Mouse (Mus musculus) embryonic facial prominence, embryonic 12.5 days (tissue): ENCODE results near the gene Spata45. TPM values are rescaled to one million over a fixed set of nuclear protein-coding genes. Genes with fewer than 3 reads are reported as not detected.
"Not testable (repeated sequence)": the region's sequence is repeated elsewhere in the genome, so short reads cannot be mapped to it uniquely, and the experiment has no call there.

Source experiments
- ATAC-seq: fragments of 200-750 bp; cut with Nextera tagmentation; 2 replicates; pipeline ENCODE4 v1.8.0; 2017; ENCODE audit not compliant: insufficient number of reproducible peaks, insufficient read depth, low FRiP score, low TSS enrichment
- H3K27ac ChIP-seq: fragments of 300-500 bp; sonication (generic); 2 replicates; pipeline ENCODE4 v1.5.1; 2016; ENCODE audit warnings: mild to moderate bottlenecking
- H3K27me3 ChIP-seq: fragments of 300-500 bp; sonication (generic); 2 replicates; pipeline ENCODE4 v1.6.1; 2016; ENCODE audit warnings: mild to moderate bottlenecking, moderate library complexity
- H3K36me3 ChIP-seq: fragments of 300-500 bp; sonication (generic); 2 replicates; pipeline ENCODE4 v1.6.1; 2016; ENCODE audit warnings: mild to moderate bottlenecking
- H3K4me1 ChIP-seq: fragments of 300-500 bp; sonication (generic); 2 replicates; pipeline ENCODE4 v1.6.1; 2016
- H3K4me2 ChIP-seq: fragments of 300-500 bp; sonication (generic); replicated peaks from 2 replicates; pipeline ENCODE4 v1.6.1; 2016; ENCODE audit warnings: mild to moderate bottlenecking, moderate library complexity
- H3K4me3 ChIP-seq: fragments of 300-500 bp; sonication (generic); 2 replicates; pipeline ENCODE4 v1.5.1; 2016; ENCODE audit warnings: mild to moderate bottlenecking
- H3K9ac ChIP-seq: fragments of 300-500 bp; sonication (generic); 2 replicates; pipeline ENCODE4 v1.6.1; 2016; ENCODE audit warnings: mild to moderate bottlenecking, moderate library complexity
- H3K9me3 ChIP-seq: fragments of 300-500 bp; sonication (generic); 2 replicates; pipeline ENCODE4 v1.6.1; 2016; ENCODE audit warnings: mild to moderate bottlenecking, moderate library complexity
- WGBS: fragments of 180-500 bp; shearing (Covaris S2); methylation state at CpG from one replicate; pipeline ENCODE4 v1.1.7; 2016; 5-methylcytosine and 5-hydroxymethylcytosine counted together
- polyA plus RNA-seq: library from polyadenylated mRNA; unstranded; fragments of >200 nt; fragmentation: Nextera tagmentation; extraction: Ambion mirVana; gene quantifications from 2 replicates; pipeline ENCODE4 v1.2.1, GENCODE M21; 2016

Spata45 gene
- polyA plus RNA-seq, 1 experiment from 2014 or later = not detected

DNA sequence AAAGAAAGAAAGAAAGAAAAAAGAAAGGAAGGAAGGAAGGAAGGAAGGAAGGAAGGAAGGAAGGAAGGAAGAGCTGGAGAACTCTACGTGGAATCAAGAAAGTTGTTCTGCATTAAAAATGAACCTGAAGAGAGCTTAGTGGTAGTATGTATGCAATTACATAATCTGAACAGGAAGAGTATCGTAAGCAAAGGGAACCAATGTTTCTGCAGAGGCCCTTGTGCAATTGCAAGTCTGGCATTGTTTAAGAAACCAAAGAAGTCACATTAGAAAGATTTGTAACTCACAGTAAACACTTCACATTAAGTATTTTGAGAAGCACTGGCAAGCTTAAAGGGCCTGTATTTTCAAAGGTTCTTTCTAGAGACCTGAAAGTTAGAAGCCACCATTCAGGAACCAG, 13.3 kb upstream of the Spata45 start:
- 60% methylated on average over 2 of the region's 2 CpGs for WGBS

DNA sequence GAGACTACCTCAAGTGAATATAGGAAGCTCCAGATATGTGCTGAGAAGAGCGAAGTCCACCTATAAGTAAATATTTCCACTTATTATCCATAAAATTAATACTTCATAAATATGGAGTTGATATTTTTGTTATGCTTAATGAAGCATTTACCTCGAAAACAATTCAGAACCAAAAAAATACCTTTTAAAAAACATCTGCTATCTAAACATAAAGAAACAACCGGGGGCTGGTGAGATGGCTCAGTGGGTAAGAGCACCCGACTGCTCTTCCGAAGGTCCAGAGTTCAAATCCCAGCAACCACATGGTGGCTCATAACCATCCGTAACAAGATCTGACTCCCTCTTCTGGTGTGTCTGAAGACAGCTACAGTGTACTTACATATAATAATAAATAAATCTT, 12.6 kb upstream of the Spata45 start:
- H3K4me1 ChIP-seq = peaks cover 17% of the 10 kb centered on the region
- 91% methylated on average over 6 of the region's 6 CpGs for WGBS
- H3K9ac ChIP-seq, H3K27me3 ChIP-seq, H3K4me2 ChIP-seq, ATAC-seq, H3K27ac ChIP-seq, H3K9me3 ChIP-seq, H3K4me3 ChIP-seq: not testable (repeated sequence)
- H3K36me3 ChIP-seq = peaks cover 10% of the 10 kb centered on the region

More for the DNA sequence above, 13.3 kb upstream of the Spata45 start:
- no peak for ATAC-seq
- Histone ChIP-seq H3K4me2 (no peak overlapping the region), H3K36me3 (peaks cover 10% of the 10 kb centered on the region), H3K4me1 (peaks cover 17% of the 10 kb centered on the region), H3K9ac (no peak overlapping the region), H3K27me3 (no peaks in the 10 kb centered on the region), H3K4me3 (no peak overlapping the region), H3K27ac (no peak overlapping the region), H3K9me3 (no peaks in the 10 kb centered on the region)

DNA sequence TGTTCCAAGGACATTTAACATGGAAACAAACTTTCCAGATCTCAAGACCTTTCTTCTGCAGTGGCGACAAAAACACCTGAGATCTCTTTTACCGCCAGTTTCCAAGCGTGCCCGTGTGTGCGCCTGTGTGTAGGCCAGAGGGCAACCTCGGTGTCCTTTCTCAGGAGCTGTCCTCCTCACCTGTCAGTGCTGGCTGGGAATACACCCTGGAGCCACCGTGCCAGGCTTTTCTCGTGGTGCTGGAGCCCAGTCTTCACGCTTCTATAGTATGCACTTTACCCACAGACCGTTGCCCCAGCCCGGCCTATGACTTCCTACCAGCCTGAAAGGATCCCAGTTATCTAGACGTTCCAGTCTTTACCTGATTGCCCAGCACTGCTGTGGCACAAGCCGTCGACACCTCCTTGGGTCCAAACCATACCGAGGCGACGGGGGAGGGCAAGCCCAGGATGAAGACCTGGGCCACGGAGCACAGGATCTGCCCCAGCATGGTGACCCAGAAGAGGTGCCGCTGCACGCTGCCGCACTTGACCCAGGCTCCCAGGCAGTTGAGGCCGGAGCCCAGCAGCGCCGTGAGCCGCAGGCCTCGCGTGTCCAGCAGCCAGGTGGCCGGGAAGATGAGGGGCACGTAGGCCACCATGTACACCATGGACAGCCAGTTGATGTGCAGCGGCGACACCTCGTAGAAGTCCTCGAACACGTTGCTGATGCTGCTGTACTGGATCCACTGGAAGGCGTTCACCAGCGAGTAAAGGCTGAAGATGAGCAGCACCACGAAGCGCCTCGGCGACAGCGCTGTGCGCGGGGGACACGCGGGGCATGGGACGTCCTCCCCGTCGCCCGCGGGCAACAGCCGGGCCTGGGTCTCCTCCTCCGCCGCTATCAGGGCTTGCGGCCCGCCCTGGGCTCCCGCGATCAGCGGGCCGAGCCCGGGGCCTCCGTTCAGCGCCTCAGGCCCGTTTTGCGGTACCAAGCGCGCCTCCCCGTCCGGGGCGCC, 11.1 kb upstream of the Spata45 start:
- Histone ChIP-seq H3K27me3 (no peaks in the 10 kb centered on the region), H3K4me2 (peak overlapping the region; percentile 92), H3K27ac (peak overlapping the region; percentile 80), H3K9me3 (no peaks in the 10 kb centered on the region), H3K9ac (peak overlapping the region; percentile 80), H3K4me3 (peak overlapping the region; percentile 73), H3K4me1 (peaks cover 17% of the 10 kb centered on the region), H3K36me3 (peaks cover 7% of the 10 kb centered on the region)
- WGBS = 2% methylated on average over 68 of the region's 69 CpGs
- no peak; the same call in 1 of the 2 replicates for ATAC-seq

- Histone ChIP-seq H3K4me2 (peak within 1 kb of the TSS; percentile 92), H3K27me3 (no peaks in the 10 kb centered on the region), H3K4me1 (peaks cover 17% of the 10 kb centered on the region), H3K4me3 (peak within 1 kb of the TSS; percentile 73), H3K9ac (peak within 1 kb of the TSS; percentile 80), H3K36me3 (peaks cover 7% of the 10 kb centered on the region), H3K9me3 (no peaks in the 10 kb centered on the region), H3K27ac (peak within 1 kb of the TSS; percentile 91)
- peak; percentile 98 for ATAC-seq
- under 1% methylated on average over 50 of the region's 50 CpGs for WGBS
These were observed 10.3 kb upstream of the Spata45 start, which contains the start of gene Flvcr1 for GRCm38 (mm10) chr1:191026021-191026713. Gene Flvcr1 (minus strand): TSS chr1:191026158.

GRCm38 (mm10) chr1:191030182-191030581, 6.3 kb upstream of the Spata45 start:
- no peaks in the 10 kb centered on the region for H3K27me3 ChIP-seq
- no peaks in the 10 kb centered on the region for H3K36me3 ChIP-seq
- peaks cover 9% of the 10 kb centered on the region for H3K4me1 ChIP-seq
- H3K9ac ChIP-seq = no peak overlapping the region
- H3K4me2 ChIP-seq = no peak overlapping the region
- ATAC-seq = no peak
- no peaks in the 10 kb centered on the region for H3K9me3 ChIP-seq
- no peak overlapping the region for H3K4me3 ChIP-seq
- H3K27ac ChIP-seq = no peak overlapping the region
- 69% methylated on average over 10 of the region's 10 CpGs for WGBS

- H3K27me3 ChIP-seq, H3K4me3 ChIP-seq, H3K36me3 ChIP-seq, H3K4me2 ChIP-seq, H3K27ac ChIP-seq, ATAC-seq, H3K9ac ChIP-seq, H3K9me3 ChIP-seq, H3K4me1 ChIP-seq: not testable (repeated sequence)
- 73% methylated on average over 6 of the region's 6 CpGs for WGBS
These were observed 5.5 kb upstream of the Spata45 start for GRCm38 (mm10) chr1:191030922-191031425.

- H3K4me2 ChIP-seq = no peak overlapping the region
- no peaks in the 10 kb centered on the region for H3K9me3 ChIP-seq
- H3K4me1 ChIP-seq = no peaks in the 10 kb centered on the region
- no peak overlapping the region for H3K4me3 ChIP-seq
- H3K27me3 ChIP-seq = no peaks in the 10 kb centered on the region
- WGBS = 45% methylated on average over 4 of the region's 4 CpGs
- no peak for ATAC-seq
- no peak overlapping the region for H3K9ac ChIP-seq
- H3K27ac ChIP-seq = no peak overlapping the region
- H3K36me3 ChIP-seq = no peaks in the 10 kb centered on the region
These were observed 790 bp upstream of the Spata45 start for GRCm38 (mm10) chr1:191035649-191036048.

DNA sequence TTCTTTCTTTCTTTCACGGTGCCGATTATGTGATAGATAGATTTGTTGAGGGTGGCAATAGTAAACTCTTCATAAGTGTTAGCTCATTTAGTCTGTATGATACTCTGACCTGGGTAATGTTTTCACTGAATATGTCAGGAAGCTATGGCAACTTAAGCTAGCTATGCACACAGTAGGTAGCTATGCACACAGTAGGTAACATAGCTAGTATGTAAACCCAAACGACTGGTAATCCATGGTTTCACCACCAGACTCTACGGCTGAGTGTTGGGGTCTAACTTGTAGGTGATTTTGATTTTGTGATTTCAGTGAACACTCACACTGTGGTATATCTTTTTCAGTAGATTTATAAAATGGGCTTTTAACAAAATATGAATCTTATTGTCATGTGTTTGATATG, 1.6 kb downstream of the Spata45 start:
- no peaks in the 10 kb centered on the region for H3K36me3 ChIP-seq
- no peak overlapping the region for H3K4me3 ChIP-seq
- H3K4me2 ChIP-seq = no peak overlapping the region
- H3K9me3 ChIP-seq = no peaks in the 10 kb centered on the region
- no peak overlapping the region for H3K9ac ChIP-seq
- H3K27me3 ChIP-seq = no peaks in the 10 kb centered on the region
- 92% methylated on average over 4 of the region's 4 CpGs for WGBS
- no peak overlapping the region for H3K27ac ChIP-seq
- ATAC-seq = no peak
- H3K4me1 ChIP-seq = no peaks in the 10 kb centered on the region

DNA sequence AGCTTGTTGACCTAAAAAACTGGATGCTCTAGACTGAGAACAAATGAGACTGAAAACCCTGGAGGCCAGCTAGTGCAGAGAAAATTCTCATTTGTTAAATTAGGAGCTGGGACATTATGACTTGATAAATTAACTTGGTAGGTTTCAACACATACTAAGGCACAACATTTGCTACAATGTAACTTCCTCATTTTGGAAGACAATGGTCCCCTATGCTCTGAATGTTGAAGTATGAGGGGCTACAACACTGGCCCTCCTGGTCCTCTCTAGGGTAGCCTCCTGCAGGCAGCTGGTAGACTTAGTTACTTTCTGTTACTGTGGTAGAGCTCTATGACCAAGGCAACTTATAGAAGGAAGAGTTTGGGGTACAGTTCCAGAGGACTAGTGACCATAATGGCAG, 4.9 kb downstream of the Spata45 start:
- no peak overlapping the region for H3K4me2 ChIP-seq
- no peaks in the 10 kb centered on the region for H3K4me1 ChIP-seq
- H3K27ac ChIP-seq = no peak overlapping the region
- H3K9ac ChIP-seq = no peak overlapping the region
- no peaks in the 10 kb centered on the region for H3K9me3 ChIP-seq
- no peak overlapping the region for H3K4me3 ChIP-seq
- no peaks in the 10 kb centered on the region for H3K27me3 ChIP-seq
- no peaks in the 10 kb centered on the region for H3K36me3 ChIP-seq
- ATAC-seq = no peak

- Histone ChIP-seq H3K4me1 (no peaks in the 10 kb centered on the region), H3K27ac (no peak overlapping the region), H3K27me3 (no peaks in the 10 kb centered on the region), H3K9me3 (no peaks in the 10 kb centered on the region), H3K36me3 (no peaks in the 10 kb centered on the region), H3K4me3 (no peak overlapping the region), H3K4me2 (no peak overlapping the region), H3K9ac (no peak overlapping the region)
- WGBS = 84% methylated on average over 5 of the region's 5 CpGs
- ATAC-seq = no peak
These were observed 5.7 kb downstream of the Spata45 start for GRCm38 (mm10) chr1:191042106-191042505.

DNA sequence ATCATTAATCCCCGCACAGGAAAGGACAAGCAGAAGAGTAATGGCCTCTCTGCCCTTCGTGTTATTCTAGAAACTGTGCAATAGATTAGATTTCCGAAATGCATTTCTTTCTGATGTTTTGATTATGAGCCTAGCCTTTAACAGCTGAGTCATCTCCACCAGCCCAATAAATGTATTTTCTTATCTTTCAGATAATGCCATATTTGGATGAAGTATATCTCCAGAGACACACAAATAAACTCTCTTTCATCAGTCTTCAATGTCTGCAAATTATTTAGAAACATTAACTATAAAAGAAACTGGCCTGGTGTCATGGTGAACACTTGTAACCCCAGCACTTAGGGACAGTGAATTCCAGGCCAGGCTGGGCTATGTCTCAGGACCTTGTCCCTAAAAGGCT, 6.2 kb downstream of the Spata45 start:
- Histone ChIP-seq H3K9me3 (no peaks in the 10 kb centered on the region), H3K4me1 (no peaks in the 10 kb centered on the region), H3K27ac (no peak overlapping the region), H3K27me3 (no peaks in the 10 kb centered on the region), H3K4me2 (no peak overlapping the region), H3K9ac (no peak overlapping the region), H3K36me3 (no peaks in the 10 kb centered on the region), H3K4me3 (no peak overlapping the region)
- 78% methylated on average over 3 of the region's 3 CpGs for WGBS
- no peak for ATAC-seq

- no peaks in the 10 kb centered on the region for H3K9me3 ChIP-seq
- no peak overlapping the region for H3K27ac ChIP-seq
- H3K9ac ChIP-seq = no peak overlapping the region
- WGBS = 94% methylated on average over 2 of the region's 2 CpGs
- no peaks in the 10 kb centered on the region for H3K36me3 ChIP-seq
- H3K27me3 ChIP-seq = no peaks in the 10 kb centered on the region
- no peak overlapping the region for H3K4me3 ChIP-seq
- H3K4me1 ChIP-seq = no peaks in the 10 kb centered on the region
- no peak for ATAC-seq
- H3K4me2 ChIP-seq = no peak overlapping the region
These were observed 8.8 kb downstream of the Spata45 start for GRCm38 (mm10) chr1:191045264-191045663.
